Mouse (Mus musculus): ENCODE results near the gene Pde6b. TPM values are rescaled to one million over a fixed set of nuclear protein-coding genes. Genes with fewer than 3 reads are reported as not detected.

Gene Pde6b
- polyA plus RNA-seq, 1 experiment from 2014 or later, result 0.27 TPM

- no peak for ATAC-seq (ENCODE audit: low read depth)
- no peaks in the 10 kb centered on the region for H3K9me3 ChIP-seq
- WGBS, result 78% methylated on average over 8 of the region's 8 CpGs
Observed at GRCm38 (mm10) chr5:108450837-108451540, 62.8 kb downstream of the Pde6b start.

DNA sequence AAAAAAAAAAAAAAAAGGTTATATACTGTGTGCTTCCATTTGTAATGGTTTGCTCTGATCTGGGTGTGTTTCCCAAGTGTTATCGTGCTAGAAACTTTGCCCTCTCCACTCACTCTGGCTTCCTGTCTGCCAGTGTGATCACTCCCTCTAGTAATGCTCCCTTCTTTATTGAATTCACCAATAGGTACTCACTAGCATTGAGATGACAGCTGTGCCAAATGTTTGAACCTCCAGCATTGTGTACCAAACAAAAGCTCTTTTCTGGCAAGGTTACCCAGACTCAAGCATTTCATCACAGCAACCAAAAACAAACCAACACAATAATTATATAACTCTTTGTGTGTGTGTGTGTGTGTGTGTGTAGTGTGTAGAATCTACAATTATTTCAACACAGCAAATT, 63.4 kb downstream of the Pde6b start:
- 85% methylated on average over 1 of the region's 1 CpGs for WGBS
- Histone ChIP-seq H3K4me3 (no peak overlapping the region), H3K9me3 (no peaks in the 10 kb centered on the region), H3K27me3 (peaks cover 23% of the 10 kb centered on the region), H3K4me1 (replicated peaks) (no peaks in the 10 kb centered on the region; the same call in 1 of the 2 replicates), H3K4me2 (no peak overlapping the region), H3K36me3 (no peaks in the 10 kb centered on the region), H3K9ac (no peak overlapping the region), H3K27ac (replicated peaks) (no peak overlapping the region)
- ATAC-seq (ENCODE audit: low read depth), result no peak

More at GRCm38 (mm10) chr5:108450837-108451540, 62.8 kb downstream of the Pde6b start:
- Histone ChIP-seq H3K9ac (no peak overlapping the region), H3K36me3 (no peaks in the 10 kb centered on the region), H3K27me3 (peaks cover 24% of the 10 kb centered on the region), H3K4me3 (no peak overlapping the region), H3K27ac (replicated peaks) (no peak overlapping the region), H3K4me2 (no peak overlapping the region), H3K4me1 (replicated peaks) (no peaks in the 10 kb centered on the region; the same call in 1 of the 2 replicates)

- Histone ChIP-seq H3K36me3 (no peaks in the 10 kb centered on the region), H3K4me2 (no peak overlapping the region)
- WGBS, result 100% methylated on average over 1 of the region's 1 CpGs
Observed at GRCm38 (mm10) chr5:108452422-108452821, 64.2 kb downstream of the Pde6b start.

GRCm38 (mm10) chr5:108454094-108454493, 65.9 kb downstream of the Pde6b start:
- Histone ChIP-seq H3K36me3 (no peaks in the 10 kb centered on the region), H3K4me3 (no peak overlapping the region), H3K4me1 (replicated peaks) (no peaks in the 10 kb centered on the region), H3K27ac (replicated peaks) (no peak overlapping the region), H3K9ac (no peak overlapping the region), H3K27me3 (peaks cover 19% of the 10 kb centered on the region), H3K9me3 (no peaks in the 10 kb centered on the region), H3K4me2 (no peak overlapping the region)
- 34% methylated on average over 3 of the region's 3 CpGs for WGBS
- ATAC-seq (ENCODE audit: low read depth), result no peak

More at GRCm38 (mm10) chr5:108452422-108452821, 64.2 kb downstream of the Pde6b start:
- ATAC-seq (ENCODE audit: low read depth), result no peak
- Histone ChIP-seq H3K4me1 (replicated peaks) (no peaks in the 10 kb centered on the region; the same call in 1 of the 2 replicates), H3K4me3 (no peak overlapping the region), H3K9me3 (no peaks in the 10 kb centered on the region), H3K27me3 (peaks cover 17% of the 10 kb centered on the region), H3K27ac (replicated peaks) (no peak overlapping the region), H3K9ac (no peak overlapping the region)

GRCm38 (mm10) chr5:108458706-108459105, 70.5 kb downstream of the Pde6b start:
- H3K9ac ChIP-seq, result no peak overlapping the region
- ATAC-seq (ENCODE audit: low read depth), result no peak

GRCm38 (mm10) chr5:108460461-108460860, 72.3 kb downstream of the Pde6b start:
- Histone ChIP-seq H3K27ac (replicated peaks) (0 out of 2 replicates have a peak overlapping the region, but pooled peaks have one; percentile 13), H3K9me3 (no peaks in the 10 kb centered on the region), H3K4me1 (replicated peaks) (peaks cover 41% of the 10 kb centered on the region), H3K9ac (peak overlapping the region; percentile 99), H3K4me3 (peak overlapping the region; percentile 98), H3K27me3 (peaks cover 24% of the 10 kb centered on the region), H3K4me2 (peak overlapping the region; percentile 99), H3K36me3 (no peaks in the 10 kb centered on the region)
- ATAC-seq (ENCODE audit: low read depth), result peak; percentile 6; the same call in 1 of the 2 replicates
- 50% methylated on average over 6 of the region's 6 CpGs for WGBS

More at GRCm38 (mm10) chr5:108458706-108459105, 70.5 kb downstream of the Pde6b start:
- Histone ChIP-seq H3K9me3 (no peaks in the 10 kb centered on the region), H3K27ac (replicated peaks) (no peak overlapping the region), H3K4me3 (no peak overlapping the region), H3K4me2 (no peak overlapping the region), H3K27me3 (peaks cover 24% of the 10 kb centered on the region), H3K36me3 (no peaks in the 10 kb centered on the region), H3K4me1 (replicated peaks) (peaks cover 24% of the 10 kb centered on the region)
- 82% methylated on average over 2 of the region's 2 CpGs for WGBS

GRCm38 (mm10) chr5:108461082-108462065, 73.2 kb downstream of the Pde6b start, which contains the start of gene Pcgf3:
TSS of gene Pcgf3 (plus strand) at chr5:108461232.
- H3K9ac ChIP-seq, result peak within 1 kb of the TSS; percentile 99
- ATAC-seq (ENCODE audit: low read depth), result peak; percentile 95
- peak within 1 kb of the TSS; percentile 91 for H3K27ac ChIP-seq (replicated peaks)
- no peaks in the 10 kb centered on the region for H3K36me3 ChIP-seq
- peak within 1 kb of the TSS; percentile 99 for H3K4me2 ChIP-seq
- H3K27me3 ChIP-seq, result peaks cover 24% of the 10 kb centered on the region
- H3K4me1 ChIP-seq (replicated peaks), result peaks cover 50% of the 10 kb centered on the region
- H3K9me3 ChIP-seq, result no peaks in the 10 kb centered on the region
- H3K4me3 ChIP-seq, result peak within 1 kb of the TSS; percentile 98
- WGBS, result under 1% methylated on average over 59 of the region's 62 CpGs

DNA sequence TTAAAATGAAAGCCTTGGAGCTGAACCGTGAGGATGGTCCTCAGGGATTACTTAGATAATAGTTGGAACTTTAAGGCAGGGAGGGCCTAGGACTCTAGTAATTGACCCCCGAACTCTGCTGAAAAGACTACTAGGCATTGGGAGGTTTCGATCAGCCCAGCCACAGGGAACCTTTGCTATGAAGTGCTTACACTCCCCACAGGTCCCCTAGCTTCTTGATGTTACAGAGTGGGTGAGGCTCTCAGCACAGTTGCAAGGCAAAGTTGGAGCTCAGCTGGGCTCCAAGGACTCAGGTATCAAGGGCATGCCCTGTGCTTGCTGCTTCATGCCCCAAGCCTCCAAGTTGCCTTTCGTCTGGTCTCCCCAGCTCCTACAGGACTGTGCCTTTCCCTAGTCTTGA, 74.3 kb downstream of the Pde6b start:
- 45% methylated on average over 4 of the region's 4 CpGs for WGBS
- peak overlapping the region; percentile 99 for H3K9ac ChIP-seq
- ATAC-seq (ENCODE audit: low read depth), result no peak
- no peaks in the 10 kb centered on the region for H3K9me3 ChIP-seq
- H3K4me1 ChIP-seq (replicated peaks), result peaks cover 61% of the 10 kb centered on the region
- peak overlapping the region; percentile 99 for H3K4me2 ChIP-seq
- no peak overlapping the region; the same call in 1 of the 2 replicates for H3K27ac ChIP-seq (replicated peaks)
- peaks cover 24% of the 10 kb centered on the region for H3K27me3 ChIP-seq
- peak overlapping the region; percentile 98 for H3K4me3 ChIP-seq
- no peaks in the 10 kb centered on the region for H3K36me3 ChIP-seq

DNA sequence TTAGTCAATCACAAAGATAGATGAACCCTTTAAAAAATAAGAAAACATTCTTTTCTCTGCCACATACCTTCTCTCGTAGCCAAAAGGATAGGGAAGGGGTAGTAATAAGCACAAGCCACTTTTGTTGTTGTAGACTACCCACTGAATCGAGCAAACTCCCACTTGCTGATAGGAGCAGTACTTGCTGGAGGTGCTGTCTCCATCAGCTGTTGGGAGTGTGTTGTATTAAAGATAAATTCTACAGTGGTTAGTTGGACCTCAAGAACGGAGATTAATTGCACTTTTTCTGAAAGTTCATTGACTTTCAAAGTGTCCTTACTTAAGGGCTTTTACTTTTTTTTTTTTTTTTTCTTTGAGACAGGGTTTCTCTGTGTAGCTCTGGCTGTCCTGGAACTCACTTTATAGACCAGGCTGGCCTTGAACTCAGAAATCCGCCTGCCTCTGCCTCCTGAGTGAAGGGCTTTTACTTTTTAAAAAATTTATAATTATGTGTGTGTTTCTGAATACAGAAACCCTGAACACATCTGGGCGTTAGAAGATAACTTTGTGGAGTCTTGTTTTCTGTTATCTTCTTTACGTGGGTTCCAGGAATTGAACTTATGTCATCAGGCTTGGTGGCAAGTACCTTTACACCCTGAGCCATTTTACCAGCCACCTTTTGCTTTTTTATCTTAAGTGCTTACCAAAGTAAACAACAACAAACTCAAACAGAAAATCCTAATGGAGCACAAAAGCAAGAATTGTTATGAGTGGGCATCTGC, 77.1 kb downstream of the Pde6b start:
- WGBS, result 90% methylated on average over 6 of the region's 6 CpGs
- peaks cover 71% of the 10 kb centered on the region for H3K4me1 ChIP-seq (replicated peaks)
- no peak overlapping the region for H3K27ac ChIP-seq (replicated peaks)
- H3K4me3 ChIP-seq, result no peak overlapping the region
- no peak for ATAC-seq (ENCODE audit: low read depth)
- no peaks in the 10 kb centered on the region for H3K27me3 ChIP-seq
- H3K36me3 ChIP-seq, result no peaks in the 10 kb centered on the region
- no peak overlapping the region for H3K4me2 ChIP-seq
- H3K9me3 ChIP-seq, result no peaks in the 10 kb centered on the region
- no peak overlapping the region for H3K9ac ChIP-seq

DNA sequence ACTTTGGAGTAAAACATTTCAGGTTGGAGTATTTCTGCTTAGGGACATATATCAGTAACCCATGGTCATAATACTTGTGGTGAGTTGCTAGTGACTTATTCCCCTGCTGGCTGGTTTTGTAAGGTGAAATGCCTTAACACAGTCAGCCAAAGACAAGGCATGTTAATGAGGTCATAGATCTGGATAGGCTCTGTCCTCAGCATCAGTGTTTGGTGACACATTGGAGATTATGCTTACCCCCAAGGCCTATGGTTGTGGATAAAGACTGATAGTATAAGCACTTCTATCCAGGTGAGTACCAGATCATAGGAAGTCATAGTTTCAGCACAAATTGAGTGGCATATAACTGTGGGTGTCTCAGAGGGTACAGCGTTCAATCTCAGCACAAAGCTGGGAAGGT, 78.5 kb downstream of the Pde6b start:
- Histone ChIP-seq H3K4me2 (no peak overlapping the region), H3K9ac (no peak overlapping the region), H3K4me1 (replicated peaks) (peaks cover 66% of the 10 kb centered on the region), H3K27ac (replicated peaks) (no peak overlapping the region), H3K4me3 (no peak overlapping the region), H3K36me3 (peaks cover 3% of the 10 kb centered on the region; the same call in 1 of the 2 replicates), H3K9me3 (no peaks in the 10 kb centered on the region), H3K27me3 (no peaks in the 10 kb centered on the region)
- no peak for ATAC-seq (ENCODE audit: low read depth)
- 95% methylated on average over 1 of the region's 1 CpGs for WGBS

- no peak for ATAC-seq (ENCODE audit: low read depth)
- Histone ChIP-seq H3K36me3 (peaks cover 33% of the 10 kb centered on the region), H3K27me3 (no peaks in the 10 kb centered on the region), H3K4me3 (no peak overlapping the region), H3K4me2 (no peak overlapping the region), H3K9ac (no peak overlapping the region), H3K9me3 (no peaks in the 10 kb centered on the region), H3K27ac (replicated peaks) (no peak overlapping the region), H3K4me1 (replicated peaks) (peaks cover 38% of the 10 kb centered on the region)
- 72% methylated on average over 7 of the region's 7 CpGs for WGBS
Observed at GRCm38 (mm10) chr5:108469617-108470016, 81.4 kb downstream of the Pde6b start.

All from neural tube, embryonic 13.5 days (tissue).